Mouse (Mus musculus) heart, embryonic 10.5 days (tissue): ENCODE results near the gene 4931428F04Rik. TPM values are rescaled to one million over a fixed set of nuclear protein-coding genes. Genes with fewer than 3 reads are reported as not detected.

ENCODE experiments used
- DNase-seq: peaks from one replicate; pipeline ENCODE4 v3.0.0-alpha.2; 2017; ENCODE audit warnings: low spot score
- H3K27ac ChIP-seq: fragments of 300-500 bp; sonication (generic); 2 replicates; pipeline ENCODE4 v1.5.1; 2016; ENCODE audit warnings: mild to moderate bottlenecking
- H3K27me3 ChIP-seq: fragments of 300-500 bp; sonication (generic); 2 replicates; pipeline ENCODE4 v1.6.1; 2016; ENCODE audit warnings: mild to moderate bottlenecking; ENCODE audit not compliant: poor library complexity, insufficient read depth, severe bottlenecking
- H3K36me3 ChIP-seq: fragments of 300-500 bp; sonication (generic); 2 replicates; pipeline ENCODE4 v1.6.1; 2016; ENCODE audit warnings: mild to moderate bottlenecking, moderate library complexity
- H3K4me1 ChIP-seq: fragments of 300-500 bp; sonication (generic); 2 replicates; pipeline ENCODE4 v1.6.1; 2016; ENCODE audit warnings: mild to moderate bottlenecking
- H3K4me3 ChIP-seq: fragments of 300-500 bp; sonication (generic); 2 replicates; pipeline ENCODE4 v1.5.1; 2016; ENCODE audit warnings: mild to moderate bottlenecking, moderate library complexity
- H3K9me3 ChIP-seq: fragments of 300-500 bp; sonication (generic); 2 replicates; pipeline ENCODE4 v1.6.1; 2016; ENCODE audit warnings: mild to moderate bottlenecking, moderate library complexity
- WGBS: fragments of 180-500 bp; shearing (Covaris S2); methylation state at CpG from one replicate; pipeline ENCODE4 v1.1.7; 2016; 5-methylcytosine and 5-hydroxymethylcytosine counted together
- polyA plus RNA-seq: library from polyadenylated mRNA; unstranded; fragments of >200 nt; fragmentation: Nextera tagmentation; extraction: Ambion mirVana; gene quantifications from 2 replicates; pipeline ENCODE4 v1.2.1, GENCODE M21; 2016

The 4931428F04Rik gene
- polyA plus RNA-seq, result 7.4 and 8.6 TPM in 2 replicates

- Histone ChIP-seq H3K36me3 (peaks cover 6% of the 10 kb centered on the region; the same call in 1 of the 2 replicates), H3K4me1 (peaks cover 31% of the 10 kb centered on the region), H3K4me3 (peak within 1 kb of the TSS; percentile 66), H3K27ac (peak within 1 kb of the TSS; percentile 89), H3K9me3 (no peaks in the 10 kb centered on the region), H3K27me3 (peaks cover 51% of the 10 kb centered on the region)
- 5% methylated on average over 43 of the region's 43 CpGs for WGBS
- no peak for DNase-seq
These were observed at the start of gene 4931428F04Rik for GRCm38 (mm10) chr8:105289805-105290460. Gene 4931428F04Rik, minus strand, starts transcription at chr8:105289864.

- no peak for DNase-seq
- H3K27me3 ChIP-seq, result 0 out of 2 replicates have a peak, but pooled peaks cover 3% of the 10 kb centered on the region
- WGBS, result 19% methylated on average over 4 of the region's 4 CpGs
- no peaks in the 10 kb centered on the region for H3K9me3 ChIP-seq
- peak overlapping the region; percentile 75; the same call in 1 of the 2 replicates for H3K27ac ChIP-seq
- H3K4me3 ChIP-seq, result no peak overlapping the region
- H3K36me3 ChIP-seq, result peaks cover 46% of the 10 kb centered on the region
- H3K4me1 ChIP-seq, result peaks cover 42% of the 10 kb centered on the region
These were observed 49.3 kb upstream of the 4931428F04Rik start for GRCm38 (mm10) chr8:105338992-105339391.

GRCm38 (mm10) chr8:105336373-105337130 lies 46.9 kb upstream of the 4931428F04Rik start:
- DNase-seq, result no peak
- Histone ChIP-seq H3K4me1 (peaks cover 38% of the 10 kb centered on the region), H3K4me3 (no peak overlapping the region), H3K27ac (no peak overlapping the region), H3K27me3 (0 out of 2 replicates have a peak, but pooled peaks cover 3% of the 10 kb centered on the region), H3K9me3 (no peaks in the 10 kb centered on the region), H3K36me3 (peaks cover 71% of the 10 kb centered on the region)
- WGBS, result 59% methylated on average over 32 of the region's 32 CpGs

GRCm38 (mm10) chr8:105332523-105332922 lies 42.9 kb upstream of the 4931428F04Rik start:
- H3K27me3 ChIP-seq, result 0 out of 2 replicates have a peak, but pooled peaks cover 3% of the 10 kb centered on the region
- H3K9me3 ChIP-seq, result no peaks in the 10 kb centered on the region
- no peak for DNase-seq
- H3K27ac ChIP-seq, result no peak overlapping the region
- H3K4me1 ChIP-seq, result peaks cover 6% of the 10 kb centered on the region; the same call in 1 of the 2 replicates
- H3K4me3 ChIP-seq, result no peak overlapping the region
- 64% methylated on average over 2 of the region's 2 CpGs for WGBS
- H3K36me3 ChIP-seq, result peaks cover 97% of the 10 kb centered on the region

GRCm38 (mm10) chr8:105331931-105332330 lies 42.3 kb upstream of the 4931428F04Rik start:
- WGBS, result 93% methylated on average over 9 of the region's 9 CpGs

GRCm38 (mm10) chr8:105331469-105331868 lies 41.8 kb upstream of the 4931428F04Rik start:
- DNase-seq, result no peak
- H3K4me3 ChIP-seq, result no peak overlapping the region
- H3K4me1 ChIP-seq, result peaks cover 14% of the 10 kb centered on the region
- H3K27me3 ChIP-seq, result no peaks in the 10 kb centered on the region
- H3K36me3 ChIP-seq, result peaks cover 86% of the 10 kb centered on the region
- H3K9me3 ChIP-seq, result no peaks in the 10 kb centered on the region
- no peak overlapping the region for H3K27ac ChIP-seq
- WGBS, result 94% methylated on average over 22 of the region's 22 CpGs

More at GRCm38 (mm10) chr8:105331931-105332330, 42.3 kb upstream of the 4931428F04Rik start:
- Histone ChIP-seq H3K4me1 (peaks cover 12% of the 10 kb centered on the region), H3K4me3 (no peak overlapping the region), H3K9me3 (no peaks in the 10 kb centered on the region), H3K27me3 (0 out of 2 replicates have a peak, but pooled peaks cover 2% of the 10 kb centered on the region), H3K36me3 (peaks cover 91% of the 10 kb centered on the region), H3K27ac (no peak overlapping the region)
- DNase-seq, result no peak

GRCm38 (mm10) chr8:105330325-105330724 lies 40.7 kb upstream of the 4931428F04Rik start:
- DNase-seq, result no peak
- Histone ChIP-seq H3K27me3 (no peaks in the 10 kb centered on the region), H3K4me1 (peaks cover 18% of the 10 kb centered on the region), H3K27ac (no peak overlapping the region), H3K4me3 (no peak overlapping the region), H3K36me3 (peaks cover 75% of the 10 kb centered on the region), H3K9me3 (no peaks in the 10 kb centered on the region)
- 96% methylated on average over 12 of the region's 12 CpGs for WGBS

- WGBS, result 35% methylated on average over 6 of the region's 6 CpGs
- H3K4me3 ChIP-seq, result peak overlapping the region; percentile 82
- no peaks in the 10 kb centered on the region for H3K27me3 ChIP-seq
- no peak for DNase-seq
- no peaks in the 10 kb centered on the region for H3K9me3 ChIP-seq
- H3K36me3 ChIP-seq, result peaks cover 51% of the 10 kb centered on the region
- peaks cover 27% of the 10 kb centered on the region for H3K4me1 ChIP-seq
- peak overlapping the region; percentile 92 for H3K27ac ChIP-seq
These were observed 37.3 kb upstream of the 4931428F04Rik start for GRCm38 (mm10) chr8:105326968-105327367.

GRCm38 (mm10) chr8:105326141-105326672 lies 36.5 kb upstream of the 4931428F04Rik start, which contains the start of the genes Lrrc29 and Tmem208:
Gene Lrrc29, minus strand, starts transcription at chr8:105326278.
Gene Tmem208, plus strand, starts transcription at chr8:105326354.
- no peaks in the 10 kb centered on the region for H3K9me3 ChIP-seq
- H3K27me3 ChIP-seq, result no peaks in the 10 kb centered on the region
- peaks cover 44% of the 10 kb centered on the region for H3K36me3 ChIP-seq
- peaks cover 25% of the 10 kb centered on the region for H3K4me1 ChIP-seq
- H3K27ac ChIP-seq, result peak within 1 kb of the TSS; percentile 92
- DNase-seq, result peak; percentile 99
- WGBS, result under 1% methylated on average over 36 of the region's 36 CpGs
- peak within 1 kb of the TSS; percentile 82 for H3K4me3 ChIP-seq

GRCm38 (mm10) chr8:105325641-105326093 lies 36.0 kb upstream of the 4931428F04Rik start:
- Histone ChIP-seq H3K9me3 (no peaks in the 10 kb centered on the region), H3K4me3 (peak overlapping the region; percentile 82), H3K4me1 (peaks cover 25% of the 10 kb centered on the region), H3K27me3 (no peaks in the 10 kb centered on the region), H3K36me3 (peaks cover 38% of the 10 kb centered on the region), H3K27ac (peak overlapping the region; percentile 92)
- DNase-seq, result no peak
- 1% methylated on average over 12 of the region's 12 CpGs for WGBS

GRCm38 (mm10) chr8:105323183-105323582 lies 33.5 kb upstream of the 4931428F04Rik start:
- peaks cover 27% of the 10 kb centered on the region for H3K36me3 ChIP-seq
- no peak for DNase-seq
- H3K27ac ChIP-seq, result no peak overlapping the region
- no peaks in the 10 kb centered on the region for H3K9me3 ChIP-seq
- no peaks in the 10 kb centered on the region for H3K27me3 ChIP-seq
- no peak overlapping the region for H3K4me3 ChIP-seq
- H3K4me1 ChIP-seq, result peaks cover 30% of the 10 kb centered on the region
- 77% methylated on average over 4 of the region's 4 CpGs for WGBS

GRCm38 (mm10) chr8:105318662-105319190 lies 29.1 kb upstream of the 4931428F04Rik start:
- peaks cover 21% of the 10 kb centered on the region; the same call in 1 of the 2 replicates for H3K4me1 ChIP-seq
- H3K27me3 ChIP-seq, result no peaks in the 10 kb centered on the region
- no peak overlapping the region for H3K4me3 ChIP-seq
- no peaks in the 10 kb centered on the region for H3K9me3 ChIP-seq
- no peak for DNase-seq
- 79% methylated on average over 11 of the region's 11 CpGs for WGBS
- H3K36me3 ChIP-seq, result peaks cover 57% of the 10 kb centered on the region
- H3K27ac ChIP-seq, result no peak overlapping the region
